Mouse (Mus musculus) forelimb bud, embryonic 11.5 days (tissue): Measurements from ENCODE around the gene Anks1b.
A peak's percentile ranks its signal among the peaks of the same experiment; 100 is the strongest.

ENCODE experiments used
- DNase-seq: peaks from one replicate; pipeline ENCODE4 v3.0.0-alpha.2; 2012; ENCODE audit warnings: low read depth, low spot score

Anks1b gene

GRCm38 (mm10) chr10:90724931-90725330 lies 851.6 kb downstream of the Anks1b start:
- DNase-seq, result no peak

GRCm38 (mm10) chr10:90728401-90729358 lies 855.4 kb downstream of the Anks1b start:
- DNase-seq, result peak; percentile 83

- no peak for DNase-seq
These were observed 856.2 kb downstream of the Anks1b start for GRCm38 (mm10) chr10:90729527-90729926.

GRCm38 (mm10) chr10:90732823-90733222 lies 859.5 kb downstream of the Anks1b start:
- DNase-seq, result no peak

- no peak for DNase-seq
These were observed 860.3 kb downstream of the Anks1b start for GRCm38 (mm10) chr10:90733632-90734031.

- DNase-seq, result no peak
These were observed 865.2 kb downstream of the Anks1b start for GRCm38 (mm10) chr10:90738475-90738874.

- DNase-seq, result no peak
These were observed 867.6 kb downstream of the Anks1b start for GRCm38 (mm10) chr10:90740956-90741355.

- DNase-seq, result no peak
These were observed 878.6 kb downstream of the Anks1b start for GRCm38 (mm10) chr10:90751889-90752288.

GRCm38 (mm10) chr10:90753106-90753505 lies 879.8 kb downstream of the Anks1b start:
- no peak for DNase-seq

- DNase-seq, result no peak
These were observed 884.5 kb downstream of the Anks1b start for GRCm38 (mm10) chr10:90757773-90758172.

- no peak for DNase-seq
These were observed 886.6 kb downstream of the Anks1b start for GRCm38 (mm10) chr10:90759929-90760328.

- DNase-seq, result no peak
These were observed 893.0 kb downstream of the Anks1b start for GRCm38 (mm10) chr10:90766261-90766660.

- no peak for DNase-seq
These were observed 897.2 kb downstream of the Anks1b start for GRCm38 (mm10) chr10:90770403-90770955.

GRCm38 (mm10) chr10:90771046-90771445 lies 897.7 kb downstream of the Anks1b start:
- no peak for DNase-seq

- DNase-seq, result peak; percentile 51
These were observed 898.3 kb downstream of the Anks1b start for GRCm38 (mm10) chr10:90771471-90772226.

- DNase-seq, result no peak
These were observed 906.5 kb downstream of the Anks1b start for GRCm38 (mm10) chr10:90779561-90780400.

- no peak for DNase-seq
These were observed 911.8 kb downstream of the Anks1b start for GRCm38 (mm10) chr10:90784981-90785650.

GRCm38 (mm10) chr10:90785680-90786079 lies 912.4 kb downstream of the Anks1b start:
- no peak for DNase-seq

- no peak for DNase-seq
These were observed 929.8 kb downstream of the Anks1b start for GRCm38 (mm10) chr10:90803112-90803511.

GRCm38 (mm10) chr10:90804602-90805095 lies 931.3 kb downstream of the Anks1b start:
- DNase-seq, result no peak
